Mouse (Mus musculus) MEL (cell line): ENCODE data around the gene Brd3os. TPM values are rescaled to one million over a fixed set of nuclear protein-coding genes. Genes with fewer than 3 reads are reported as not detected.

Experiments
- DNase-seq: peaks from one replicate; pipeline ENCODE4 v3.0.0; 2011; ENCODE audit warnings: low read depth, low spot score
- H3K27ac ChIP-seq: 2 replicates; pipeline ENCODE4 v1.5.1; 2012; ENCODE audit warnings: low read depth, mild to moderate bottlenecking, control low read depth, low read length, moderate library complexity; ENCODE audit not compliant: control insufficient read depth
- H3K27me3 ChIP-seq, 2 experiments: fragments of 150-350 bp in 1 of 2; sonication (generic) in 1 of 2; 2 replicates each; pipeline ENCODE4 v1.6.1; 2012; ENCODE audit warnings: low read length in 2 of 2, mild to moderate bottlenecking in 2 of 2, improper control_type of control experiment in 1 of 2, moderate library complexity in 1 of 2; ENCODE audit not compliant: insufficient read depth in 2 of 2, control insufficient read depth in 1 of 2
- H3K36me3 ChIP-seq, 2 experiments: 2 replicates each; pipeline ENCODE4 v1.6.1; 2012 to 2014; ENCODE audit warnings: low read length in 2 of 2, improper control_type of control experiment in 1 of 2, inconsistent platforms in 1 of 2, mild to moderate bottlenecking in 1 of 2; ENCODE audit not compliant: insufficient read depth in 2 of 2, control insufficient read depth in 1 of 2
- H3K4me1 ChIP-seq, 2 experiments: fragments of 150-350 bp in 1 of 2; sonication (generic) in 1 of 2; 2 replicates each; pipeline ENCODE4 v1.6.1; 2012; ENCODE audit warnings: low read length in 2 of 2, improper control_type of control experiment in 1 of 2, mild to moderate bottlenecking in 1 of 2; ENCODE audit not compliant: insufficient read depth in 2 of 2, control insufficient read depth in 1 of 2
- H3K4me3 ChIP-seq, 2 experiments: fragments of 150-350 bp in 1 of 2; sonication (generic) in 1 of 2; 2 replicates each; pipeline ENCODE4 v1.5.1; 2012; ENCODE audit warnings: low read depth in 2 of 2, low read length in 2 of 2, mild to moderate bottlenecking in 2 of 2, moderate library complexity in 2 of 2, control low read depth in 1 of 2, improper control_type of control experiment in 1 of 2; ENCODE audit not compliant: control insufficient read depth in 1 of 2, insufficient read depth in 1 of 2
- H3K79me2 ChIP-seq: 2 replicates; pipeline ENCODE4 v1.6.1; 2012; ENCODE audit warnings: mild to moderate bottlenecking, low read length, moderate library complexity; ENCODE audit not compliant: control insufficient read depth, poor library complexity, insufficient read depth
- H3K9ac ChIP-seq: 2 replicates; pipeline ENCODE4 v1.6.1; 2012; ENCODE audit warnings: low read depth, mild to moderate bottlenecking, control low read depth, low read length, moderate library complexity; ENCODE audit not compliant: control insufficient read depth, poor library complexity, severe bottlenecking
- H3K9me3 ChIP-seq: fragments of 150-350 bp; sonication (generic); replicated peaks from 2 replicates; pipeline ENCODE4 v1.6.1; 2012; ENCODE audit warnings: mild to moderate bottlenecking, low read length, improper control_type of control experiment, moderate library complexity; ENCODE audit not compliant: insufficient read depth
- BHLHE40 ChIP-seq: IDR thresholded peaks from 2 replicates; pipeline ENCODE4 v1.6.1; 2012; ENCODE audit warnings: low read depth, mild to moderate bottlenecking, inconsistent platforms, low read length, improper control_type of control experiment, borderline replicate concordance
- CHD1 ChIP-seq: IDR thresholded peaks from 2 replicates; pipeline ENCODE4 v1.6.1; 2012; ENCODE audit warnings: low read depth, mild to moderate bottlenecking, inconsistent platforms, low read length, improper control_type of control experiment
- CHD2 ChIP-seq: IDR thresholded peaks from 2 replicates; pipeline ENCODE4 v1.6.1; 2011; ENCODE audit warnings: low read length, improper control_type of control experiment
- E2F4 ChIP-seq: IDR thresholded peaks from 2 replicates; pipeline ENCODE4 v1.6.1; 2011; ENCODE audit warnings: low read depth, low read length, improper control_type of control experiment, borderline replicate concordance
- GABPA ChIP-seq: IDR thresholded peaks from 2 replicates; pipeline ENCODE4 v1.6.1; 2012; ENCODE audit warnings: low read depth, mild to moderate bottlenecking, inconsistent platforms, low read length, improper control_type of control experiment, moderate library complexity
- GATA1 ChIP-seq: IDR thresholded peaks from 2 replicates; pipeline ENCODE4 v1.6.1; 2011; ENCODE audit warnings: low read depth, low read length, improper control_type of control experiment
- JUND ChIP-seq: IDR thresholded peaks from 2 replicates; pipeline ENCODE4 v1.6.1; 2011; ENCODE audit warnings: low read depth, mild to moderate bottlenecking, improper control_type of control experiment, low read length
- MAFK ChIP-seq: IDR thresholded peaks from 2 replicates; pipeline ENCODE4 v1.6.1; 2011; ENCODE audit warnings: low read depth, mild to moderate bottlenecking, low read length, improper control_type of control experiment, borderline replicate concordance
- MAX ChIP-seq: IDR thresholded peaks from 2 replicates; pipeline ENCODE4 v1.6.1; 2011; ENCODE audit warnings: low read length, improper control_type of control experiment
- MAZ ChIP-seq: IDR thresholded peaks from 2 replicates; pipeline ENCODE4 v1.6.1; 2012; ENCODE audit warnings: low read depth, mild to moderate bottlenecking, inconsistent platforms, low read length, improper control_type of control experiment
- MXI1 ChIP-seq: IDR thresholded peaks from 2 replicates; pipeline ENCODE4 v1.6.1; 2011; ENCODE audit warnings: mild to moderate bottlenecking, low read depth, low read length, improper control_type of control experiment
- MYB ChIP-seq: IDR thresholded peaks from 2 replicates; pipeline ENCODE4 v1.6.1; 2011; ENCODE audit warnings: mild to moderate bottlenecking, low read depth, low read length, improper control_type of control experiment
- NELFE ChIP-seq: IDR thresholded peaks from 2 replicates; pipeline ENCODE4 v1.6.1; 2011; ENCODE audit warnings: low read depth, low read length, improper control_type of control experiment
- NRF1 ChIP-seq: IDR thresholded peaks from 2 replicates; pipeline ENCODE4 v1.6.1; 2014; ENCODE audit warnings: low read depth, mild to moderate bottlenecking, inconsistent platforms, low read length, improper control_type of control experiment, moderate library complexity; ENCODE audit not compliant: poor library complexity, insufficient read depth, severe bottlenecking
- POLR2AphosphoS2 ChIP-seq: IDR thresholded peaks from 2 replicates; pipeline ENCODE4 v1.6.1; 2011; ENCODE audit warnings: low read length, improper control_type of control experiment
- POLR2AphosphoS5 ChIP-seq: IDR thresholded peaks from 2 replicates; pipeline ENCODE4 v1.6.1; 2012; ENCODE audit warnings: low read depth, borderline replicate concordance, mild to moderate bottlenecking, inconsistent platforms, low read length, moderate library complexity, mixed read lengths
- RCOR1 ChIP-seq: IDR thresholded peaks from 2 replicates; pipeline ENCODE4 v1.6.1; 2012; ENCODE audit warnings: low read depth, mild to moderate bottlenecking, inconsistent platforms, low read length, improper control_type of control experiment
- SIN3A ChIP-seq: IDR thresholded peaks from 2 replicates; pipeline ENCODE4 v1.6.1; 2012; ENCODE audit warnings: low read length, improper control_type of control experiment, inconsistent platforms
- SMC3 ChIP-seq: IDR thresholded peaks from 2 replicates; pipeline ENCODE4 v1.6.1; 2011; ENCODE audit warnings: low read depth, low read length, improper control_type of control experiment
- TBP ChIP-seq: IDR thresholded peaks from 2 replicates; pipeline ENCODE4 v1.8.0; 2011; ENCODE audit warnings: low read depth, low read length, improper control_type of control experiment
- UBTF ChIP-seq: IDR thresholded peaks from 2 replicates; pipeline ENCODE4 v1.6.1; 2012; ENCODE audit warnings: low read depth, mild to moderate bottlenecking, inconsistent platforms, low read length, improper control_type of control experiment, moderate library complexity, borderline replicate concordance; ENCODE audit not compliant: insufficient read depth
- USF1 ChIP-seq: IDR thresholded peaks from 2 replicates; pipeline ENCODE4 v1.6.1; 2014; ENCODE audit warnings: low read depth, mild to moderate bottlenecking, inconsistent platforms, low read length, improper control_type of control experiment, moderate library complexity
- USF2 ChIP-seq, 2 experiments: IDR thresholded peaks; 2 replicates each; pipeline ENCODE4 v1.6.1; 2011 to 2012; ENCODE audit warnings: improper control_type of control experiment in 2 of 2, low read length in 2 of 2, borderline replicate concordance in 1 of 2, inconsistent platforms in 1 of 2, low read depth in 1 of 2, mild to moderate bottlenecking in 1 of 2; ENCODE audit not compliant: insufficient read depth in 1 of 2
- ZC3H11A ChIP-seq: IDR thresholded peaks from 2 replicates; pipeline ENCODE4 v1.6.1; 2012; ENCODE audit warnings: low read depth, mild to moderate bottlenecking, inconsistent platforms, low read length, improper control_type of control experiment
- ZKSCAN1 ChIP-seq: IDR thresholded peaks from 2 replicates; pipeline ENCODE4 v1.6.1; 2012; ENCODE audit warnings: low read depth, mild to moderate bottlenecking, inconsistent platforms, low read length, improper control_type of control experiment, moderate library complexity
- ZMIZ1 ChIP-seq: IDR thresholded peaks from 2 replicates; pipeline ENCODE4 v1.6.1; 2012; ENCODE audit warnings: low read depth, mild to moderate bottlenecking, inconsistent platforms, low read length, improper control_type of control experiment, moderate library complexity
- ZNF384 ChIP-seq: IDR thresholded peaks from 2 replicates; pipeline ENCODE4 v1.6.1; 2012; ENCODE audit warnings: low read depth, mild to moderate bottlenecking, inconsistent platforms, low read length, improper control_type of control experiment
- polyA plus RNA-seq, 2 experiments: library from polyadenylated mRNA; stranded (reverse) in 1 of 2; unstranded in 1 of 2; fragments of >175 nt in 1 of 2; fragments of >200 nt in 1 of 2; gene quantifications; 2 replicates each; pipeline versions ENCODE4 v1.2.1 to v1.2.4; 2012; ENCODE audit warnings: low replicate concordance in 2 of 2, low read depth in 1 of 2; ENCODE audit not compliant: insufficient read length in 2 of 2, insufficient read depth in 1 of 2, missing spikeins in 1 of 2
- total RNA-seq: library from RNA; depleted of rRNA; stranded (reverse); fragments of 300-350 nt; gene quantifications from 2 replicates; pipeline ENCODE4 v1.2.3, GENCODE M21; 2012

Gene Brd3os
- total and polyA plus RNA-seq, 3 experiments = 0.31 to 2.9 TPM; not detected in 1

- TF ChIP-seq SMC3 = no peak
- peak; percentile 30; the same call in 1 of the 2 replicates for TF ChIP-seq NRF1
- no peak for TF ChIP-seq MYB
- TF ChIP-seq CHD2 = no peak
- TF ChIP-seq MXI1 = peak; percentile 75
- TF ChIP-seq UBTF = 0 out of 2 replicates have a peak, but pooled peaks have one; percentile 70
- no peak for TF ChIP-seq ZKSCAN1
- TF ChIP-seq POLR2AphosphoS5 = no peak
- peak; percentile 53 for TF ChIP-seq SIN3A
- TF ChIP-seq GABPA = no peak
- TF ChIP-seq CHD1 = no peak
- TF ChIP-seq MAZ = peak; percentile 48; the same call in 1 of the 2 replicates
- TF ChIP-seq, all 39 proteins: peak for 5
- peak; percentile 75 for DNase-seq
- H3K9me3 ChIP-seq = no peaks in the 10 kb centered on the region
- peak overlapping the region; percentile 95 to 97 for H3K4me3 ChIP-seq
- H3K36me3 ChIP-seq = peaks cover 0 to 13% of the 10 kb centered on the region in 2 experiments; a peak in 3 of 4 replicates
- peaks cover 15 to 28% of the 10 kb centered on the region in 2 experiments for H3K4me1 ChIP-seq
- H3K27ac ChIP-seq = peak overlapping the region; percentile 68
- no peaks in the 10 kb centered on the region for H3K27me3 ChIP-seq
- H3K9ac ChIP-seq = peak overlapping the region; percentile 94
- peaks cover 50% of the 10 kb centered on the region for H3K79me2 ChIP-seq
These were observed 32.7 kb downstream of the Brd3os start for GRCm38 (mm10) chr2:27474621-27475484.

- peaks cover 9 to 20% of the 10 kb centered on the region in 2 experiments for H3K4me1 ChIP-seq
- peak; percentile 94 for DNase-seq
- no peaks in the 10 kb centered on the region for H3K27me3 ChIP-seq
- H3K79me2 ChIP-seq = peaks cover 44% of the 10 kb centered on the region
- peak overlapping the region; percentile 82 for H3K27ac ChIP-seq
- no peaks in the 10 kb centered on the region for H3K9me3 ChIP-seq
- peak overlapping the region; percentile 95 to 97 for H3K4me3 ChIP-seq
- peaks cover 0 to 11% of the 10 kb centered on the region in 2 experiments; a peak in 3 of 4 replicates for H3K36me3 ChIP-seq
- peak overlapping the region; percentile 94 for H3K9ac ChIP-seq
- TF ChIP-seq USF2 (IDR thresholded peaks at IDR 0.05; ENCODE audit: borderline replicate concordance in 1 of 2, insufficient read depth in 1 of 2, low read depth in 1 of 2, low read length in 2 of 2) = no peak
- TF ChIP-seq MYB = no peak
- no peak for TF ChIP-seq JUND
- TF ChIP-seq ZNF384 = no peak
- no peak; the same call in 1 of the 2 replicates for TF ChIP-seq POLR2AphosphoS2
- no peak for TF ChIP-seq RCOR1
- peak; percentile 21 for TF ChIP-seq MAX
- TF ChIP-seq NELFE = peak; percentile 87
- no peak for TF ChIP-seq ZC3H11A
- TF ChIP-seq POLR2AphosphoS5 = no peak
- TF ChIP-seq GATA1 = no peak
- peak; percentile 95 for TF ChIP-seq ZMIZ1
- TF ChIP-seq MAFK = no peak
- TF ChIP-seq MXI1 = peak; percentile 28; the same call in 1 of the 2 replicates
- TF ChIP-seq TBP = 0 out of 2 replicates have a peak, but pooled peaks have one; percentile 40
- 0 out of 2 replicates have a peak, but pooled peaks have one; percentile 3 for TF ChIP-seq USF1
- TF ChIP-seq E2F4 = no peak
- TF ChIP-seq BHLHE40 = no peak
These were observed 33.6 kb downstream of the Brd3os start for GRCm38 (mm10) chr2:27475495-27476302.
